Mouse (Mus musculus): Measurements from ENCODE around the gene Nfic.

The Nfic gene

GRCm38 (mm10) chr10:81485479-81486018, 30.1 kb upstream of the Nfic start:
- DNase-seq (ENCODE audit: inconsistent age in 2 of 2, low spot score in 1 of 2), result peak in 1 of 2 experiments; percentile 35

- DNase-seq (ENCODE audit: inconsistent age in 2 of 2, low spot score in 1 of 2), result peak in 1 of 2 experiments; percentile 39
Measured at GRCm38 (mm10) chr10:81485060-81485449, 29.6 kb upstream of the Nfic start.

- peak in 1 of 2 experiments; percentile 29 for DNase-seq (ENCODE audit: inconsistent age in 2 of 2, low spot score in 1 of 2)
Measured at GRCm38 (mm10) chr10:81484441-81485059, 29.1 kb upstream of the Nfic start.

GRCm38 (mm10) chr10:81483983-81484382, 28.5 kb upstream of the Nfic start:
- peak in 1 of 2 experiments; percentile 57 for DNase-seq (ENCODE audit: inconsistent age in 2 of 2, low spot score in 1 of 2)

GRCm38 (mm10) chr10:81482533-81482889, 27.1 kb upstream of the Nfic start, which contains the start of gene Celf5:
Gene Celf5 (minus strand): TSS chr10:81482709.
- DNase-seq (ENCODE audit: inconsistent age in 2 of 2, low spot score in 1 of 2), result peak; percentile 54 to 85

- peak in 1 of 2 experiments; percentile 32 for DNase-seq (ENCODE audit: inconsistent age in 2 of 2, low spot score in 1 of 2)
Measured at GRCm38 (mm10) chr10:81481605-81482532, 26.4 kb upstream of the Nfic start.

- DNase-seq (ENCODE audit: inconsistent age in 2 of 2, low spot score in 1 of 2), result no peak
Measured at GRCm38 (mm10) chr10:81474461-81474860, 19.0 kb upstream of the Nfic start.

- DNase-seq (ENCODE audit: inconsistent age in 2 of 2, low spot score in 1 of 2), result no peak
Measured at GRCm38 (mm10) chr10:81473003-81473451, 17.6 kb upstream of the Nfic start.

GRCm38 (mm10) chr10:81472403-81473002, 17.1 kb upstream of the Nfic start:
- no peak for DNase-seq (ENCODE audit: inconsistent age in 2 of 2, low spot score in 1 of 2)

GRCm38 (mm10) chr10:81470454-81470853, 15.0 kb upstream of the Nfic start:
- no peak for DNase-seq (ENCODE audit: inconsistent age in 2 of 2, low spot score in 1 of 2)

GRCm38 (mm10) chr10:81469253-81469652, 13.8 kb upstream of the Nfic start:
- no peak for DNase-seq (ENCODE audit: inconsistent age in 2 of 2, low spot score in 1 of 2)

GRCm38 (mm10) chr10:81467670-81468235, 12.3 kb upstream of the Nfic start:
- DNase-seq (ENCODE audit: inconsistent age in 2 of 2, low spot score in 1 of 2), result no peak

- no peak for DNase-seq (ENCODE audit: inconsistent age in 2 of 2, low spot score in 1 of 2)
Measured at GRCm38 (mm10) chr10:81466881-81467280, 11.4 kb upstream of the Nfic start.

- no peak for DNase-seq (ENCODE audit: inconsistent age in 2 of 2, low spot score in 1 of 2)
Measured at GRCm38 (mm10) chr10:81466066-81466465, 10.6 kb upstream of the Nfic start.

- peak in 1 of 2 experiments; percentile 20 for DNase-seq (ENCODE audit: inconsistent age in 2 of 2, low spot score in 1 of 2)
Measured at GRCm38 (mm10) chr10:81465265-81465645, 9.8 kb upstream of the Nfic start.

- DNase-seq (ENCODE audit: inconsistent age in 2 of 2, low spot score in 1 of 2), result peak; percentile 50 to 64
Measured at GRCm38 (mm10) chr10:81464405-81465264, 9.2 kb upstream of the Nfic start.

GRCm38 (mm10) chr10:81463531-81463930, 8.1 kb upstream of the Nfic start:
- DNase-seq (ENCODE audit: inconsistent age in 2 of 2, low spot score in 1 of 2), result peak in 1 of 2 experiments; percentile 19

GRCm38 (mm10) chr10:81462917-81463316, 7.5 kb upstream of the Nfic start:
- no peak for DNase-seq (ENCODE audit: inconsistent age in 2 of 2, low spot score in 1 of 2)

GRCm38 (mm10) chr10:81462415-81462804, 7.0 kb upstream of the Nfic start:
- peak in 1 of 2 experiments; percentile 18 for DNase-seq (ENCODE audit: inconsistent age in 2 of 2, low spot score in 1 of 2)

Measured in adrenal gland, adult (tissue).